Mouse (Mus musculus) thymus, adult 18-20 months (tissue): Measurements from ENCODE around the gene Eps15.

ENCODE experiments used
- DNase-seq, 2 experiments: peaks; one replicate each; pipeline ENCODE4 v3.0.0; 2022; ENCODE audit warnings: mixed read lengths in 2 of 2

The Eps15 gene

GRCm38 (mm10) chr4:109279689-109280458 is at the start of gene Eps15:
Gene Eps15 (plus strand): TSS chr4:109280268.
- DNase-seq = peak; percentile 78 to 80

DNA sequence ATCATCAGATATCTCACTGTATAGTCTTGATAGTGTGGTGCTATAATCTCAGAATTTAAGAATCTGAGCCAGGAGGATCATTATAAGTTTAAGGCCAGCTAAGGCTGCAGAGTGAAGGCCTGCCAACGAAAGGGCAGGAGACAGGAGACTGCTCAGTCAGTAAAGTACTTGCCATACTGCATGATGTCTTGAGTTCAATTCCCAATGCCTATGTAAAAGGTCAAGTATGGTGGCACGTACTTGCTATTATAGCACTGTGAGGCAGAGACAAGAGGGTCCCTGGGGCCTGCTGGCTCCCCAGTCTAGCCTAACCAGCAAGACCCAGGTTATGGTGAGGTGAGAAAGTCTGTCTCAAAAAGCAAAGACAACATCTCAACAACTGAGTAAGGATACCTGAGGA is 45.9 kb upstream of the Eps15 start, which contains the start of gene Calr4:
Gene Calr4, plus strand, starts transcription at position 301 of the 400 bp plus-strand sequence.
- DNase-seq = no peak

GRCm38 (mm10) chr4:109234806-109235350 is 45.2 kb upstream of the Eps15 start:
- DNase-seq = no peak

GRCm38 (mm10) chr4:109236186-109236879 is 43.7 kb upstream of the Eps15 start:
- no peak for DNase-seq

DNA sequence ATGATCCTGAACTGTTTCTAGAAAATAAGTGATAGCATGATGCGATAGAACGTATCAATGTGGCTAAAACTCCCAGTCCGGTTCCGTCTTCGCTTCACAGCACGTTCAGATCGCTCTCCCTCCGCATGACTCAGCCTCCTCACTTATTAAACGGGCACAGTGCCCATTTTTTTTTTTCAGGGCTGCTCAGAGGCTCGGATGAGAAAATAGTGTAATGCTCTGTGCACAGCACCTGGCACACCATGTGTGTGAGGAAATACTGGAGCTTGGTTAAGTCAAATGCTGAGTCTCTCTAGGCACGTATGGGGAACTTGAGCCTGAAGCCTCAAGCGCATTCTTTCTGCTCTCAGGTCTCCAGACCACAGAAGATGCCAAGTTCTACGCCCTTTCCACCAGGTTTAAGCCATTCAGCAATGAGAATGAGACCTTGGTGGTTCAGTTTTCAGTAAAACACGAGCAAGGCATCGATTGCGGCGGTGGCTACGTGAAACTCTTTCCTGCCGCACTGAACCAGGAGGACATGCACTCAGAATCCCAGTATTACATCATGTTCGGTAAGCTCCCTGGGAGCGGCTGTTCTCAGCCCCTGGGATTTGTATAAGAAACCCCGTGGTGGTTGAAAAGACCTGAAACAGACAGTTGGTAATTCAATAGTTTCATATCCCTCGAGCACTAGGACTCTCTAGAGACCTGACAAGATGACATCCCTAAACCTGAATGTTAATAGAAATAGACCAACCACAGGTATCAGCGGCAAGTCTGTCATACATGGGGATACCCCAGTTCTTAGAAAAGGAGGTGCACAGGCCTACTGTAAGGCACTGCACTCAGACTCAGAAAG is 41.4 kb upstream of the Eps15 start:
- DNase-seq = no peak

GRCm38 (mm10) chr4:109241221-109241620 is 38.8 kb upstream of the Eps15 start:
- DNase-seq = no peak

- DNase-seq = no peak
These were observed 38.1 kb upstream of the Eps15 start for GRCm38 (mm10) chr4:109241934-109242333.

DNA sequence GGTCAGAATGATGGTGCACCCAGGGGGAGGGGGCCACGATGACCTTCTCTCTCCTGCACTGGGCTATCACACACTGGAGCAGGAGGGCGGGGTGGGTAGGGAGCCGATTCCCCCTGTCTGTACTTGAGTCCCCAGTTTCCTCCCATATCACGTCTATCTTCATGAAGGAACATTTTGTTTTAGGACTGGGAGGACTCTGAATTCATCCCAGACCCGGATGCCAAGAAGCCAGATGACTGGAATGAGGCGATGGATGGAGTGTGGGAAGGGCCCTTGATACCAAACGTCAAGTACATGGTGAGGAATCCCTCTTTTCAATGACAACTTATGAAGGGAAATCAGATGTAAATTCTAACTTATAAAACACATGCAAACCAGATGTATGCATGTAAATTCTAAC is 35.6 kb upstream of the Eps15 start:
- DNase-seq = no peak

- no peak for DNase-seq
These were observed 35.0 kb upstream of the Eps15 start for GRCm38 (mm10) chr4:109245016-109245620.

- DNase-seq = peak in 1 of 2 experiments; percentile 14
These were observed 28.5 kb upstream of the Eps15 start for GRCm38 (mm10) chr4:109251605-109252004.

GRCm38 (mm10) chr4:109252199-109252598 is 27.9 kb upstream of the Eps15 start:
- DNase-seq = no peak

- DNase-seq = no peak
These were observed 26.4 kb upstream of the Eps15 start for GRCm38 (mm10) chr4:109253664-109254151.

GRCm38 (mm10) chr4:109254511-109254910 is 25.6 kb upstream of the Eps15 start:
- no peak for DNase-seq

GRCm38 (mm10) chr4:109255321-109255720 is 24.7 kb upstream of the Eps15 start:
- DNase-seq = no peak

DNA sequence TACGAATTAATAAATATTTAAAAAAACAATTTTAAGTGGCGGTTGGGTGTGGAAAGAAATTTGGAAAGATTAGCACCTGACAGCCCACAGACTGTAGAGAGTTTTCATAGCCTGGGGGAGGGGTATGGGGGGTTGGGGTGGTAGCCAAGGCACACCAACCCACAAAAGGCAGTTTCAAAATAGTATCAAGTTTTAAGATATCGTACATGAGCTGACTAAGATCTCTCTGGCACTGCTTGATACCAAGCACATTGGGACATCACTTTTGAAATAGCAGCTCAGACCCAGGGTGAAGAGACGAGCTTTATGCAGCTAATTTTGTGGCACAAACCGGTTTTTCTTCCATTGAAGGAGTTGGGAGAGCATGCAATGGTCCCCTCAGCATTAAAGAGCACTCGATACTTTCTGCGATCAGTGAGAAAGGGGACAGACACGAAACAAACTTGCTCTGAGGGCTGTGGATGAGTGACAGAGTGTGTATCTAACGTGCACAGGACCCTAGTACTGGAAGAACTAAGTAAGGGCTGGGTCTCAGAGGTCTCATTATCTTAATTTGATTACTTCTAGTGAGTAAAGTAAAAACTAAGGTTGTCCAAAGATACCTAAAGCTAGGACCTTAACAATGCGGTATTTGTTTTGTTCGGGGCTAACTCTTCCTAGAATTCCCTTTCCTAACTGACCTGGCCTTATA is 24.2 kb upstream of the Eps15 start:
- DNase-seq = no peak

GRCm38 (mm10) chr4:109256791-109257190 is 23.3 kb upstream of the Eps15 start:
- no peak for DNase-seq

DNA sequence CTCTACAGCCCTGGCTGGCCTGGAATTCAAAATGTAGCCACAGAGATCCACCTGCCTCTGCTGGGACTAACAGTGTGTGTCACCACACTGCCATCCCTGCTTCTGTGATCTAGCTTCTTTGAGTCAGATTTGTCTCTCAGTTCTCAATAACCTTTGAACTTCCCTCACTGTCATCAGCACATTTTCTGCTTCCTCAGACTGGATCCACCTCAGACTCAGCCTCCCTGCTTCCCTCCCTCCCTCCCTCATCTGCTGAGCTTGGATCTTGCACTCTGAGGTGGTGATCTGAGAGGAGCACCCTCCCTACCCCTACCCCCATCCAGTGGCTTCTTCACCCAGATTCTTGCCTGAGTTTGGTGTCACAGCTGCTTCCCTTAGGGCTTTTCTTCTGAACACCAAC is 22.4 kb upstream of the Eps15 start:
- no peak for DNase-seq

DNA sequence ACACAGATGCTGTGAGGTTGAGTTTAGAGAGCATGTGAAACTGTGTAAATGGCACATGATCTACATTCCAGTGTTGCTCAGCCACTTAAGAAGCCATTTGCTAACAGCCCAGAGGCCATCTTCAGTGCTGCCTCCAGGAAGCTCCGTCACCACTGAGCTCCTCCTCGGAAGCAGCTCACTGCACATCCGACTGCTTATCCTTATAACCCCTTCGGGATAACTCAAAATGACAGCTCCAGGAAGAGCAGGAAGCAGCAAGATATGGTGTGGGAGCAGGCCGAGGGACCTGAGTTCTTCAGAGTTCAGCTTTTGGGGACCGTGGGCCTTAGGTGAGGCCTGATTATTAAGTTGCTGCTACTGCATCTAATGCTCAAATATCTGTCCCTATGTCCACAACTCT is 18.0 kb upstream of the Eps15 start:
- no peak for DNase-seq

DNA sequence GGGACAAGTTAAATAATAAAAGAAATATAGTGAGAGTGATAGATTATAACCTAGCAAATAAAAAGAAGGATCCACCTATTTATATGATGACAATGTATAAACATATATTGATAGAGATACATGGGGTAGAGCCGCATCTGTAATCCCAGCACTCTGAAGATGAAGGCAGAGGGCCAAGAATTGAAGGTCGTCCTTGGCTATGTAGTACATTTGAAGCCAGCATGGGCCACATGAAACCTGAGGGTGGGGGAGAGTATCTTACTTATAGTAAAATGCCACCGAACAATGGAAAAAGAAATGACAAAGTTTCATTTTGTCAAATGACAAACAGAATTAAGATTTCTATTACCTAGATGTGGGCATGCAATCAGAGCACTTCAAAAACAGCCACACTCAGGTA is 14.0 kb upstream of the Eps15 start:
- no peak for DNase-seq

- DNase-seq = no peak
These were observed 13.3 kb upstream of the Eps15 start for GRCm38 (mm10) chr4:109266744-109267143.

DNA sequence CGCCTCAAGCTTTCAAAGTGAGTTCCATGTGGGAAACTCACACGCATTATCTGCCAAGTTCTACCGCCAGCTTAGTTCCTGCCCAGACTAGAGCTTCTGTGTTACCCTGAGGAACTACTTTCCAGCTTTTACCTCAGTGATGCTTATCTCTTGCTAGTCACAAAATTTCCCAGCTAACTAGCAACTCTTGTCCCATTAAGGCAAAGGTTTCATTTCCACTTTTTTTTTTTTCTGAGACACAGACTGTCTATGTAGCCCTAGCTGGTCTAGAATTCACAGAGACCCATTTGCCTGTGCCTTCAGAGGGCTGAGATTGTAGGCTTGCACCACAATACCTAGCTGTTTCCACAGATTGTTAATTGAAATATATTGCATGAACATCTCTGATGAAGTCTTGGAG is 12.6 kb upstream of the Eps15 start:
- no peak for DNase-seq

- DNase-seq = no peak
These were observed 11.2 kb upstream of the Eps15 start for GRCm38 (mm10) chr4:109268903-109269302.
